Mouse (Mus musculus): ENCODE measurements around the gene Mrpl53.

The Mrpl53 gene

GRCm38 (mm10) chr6:83092416-83093127 lies 16.3 kb upstream of the Mrpl53 start:
- in situ Hi-C loops (cut with MboI, MseI), result no loop called here

DNA sequence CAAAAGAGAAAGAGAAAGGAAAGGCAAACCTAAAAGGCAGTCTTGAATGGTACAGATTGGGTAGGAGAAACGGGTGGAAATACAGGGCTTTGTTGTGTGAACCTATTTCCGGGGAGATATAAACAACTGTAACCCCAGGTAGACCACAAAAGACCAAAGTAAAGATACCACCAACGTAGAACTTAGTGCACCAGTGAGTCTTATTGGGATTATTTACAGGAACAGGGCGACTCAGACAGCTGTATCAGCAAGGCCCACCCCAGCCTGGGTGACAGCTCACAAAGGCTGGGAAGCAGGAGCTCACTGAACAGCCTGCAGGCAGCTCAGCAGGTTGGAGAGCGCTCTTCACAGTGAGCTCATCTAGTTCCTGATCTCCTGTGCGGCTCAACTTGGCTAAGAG lies 12.9 kb upstream of the Mrpl53 start:
- in situ Hi-C loops (cut with MboI, MseI), result no loop called here

DNA sequence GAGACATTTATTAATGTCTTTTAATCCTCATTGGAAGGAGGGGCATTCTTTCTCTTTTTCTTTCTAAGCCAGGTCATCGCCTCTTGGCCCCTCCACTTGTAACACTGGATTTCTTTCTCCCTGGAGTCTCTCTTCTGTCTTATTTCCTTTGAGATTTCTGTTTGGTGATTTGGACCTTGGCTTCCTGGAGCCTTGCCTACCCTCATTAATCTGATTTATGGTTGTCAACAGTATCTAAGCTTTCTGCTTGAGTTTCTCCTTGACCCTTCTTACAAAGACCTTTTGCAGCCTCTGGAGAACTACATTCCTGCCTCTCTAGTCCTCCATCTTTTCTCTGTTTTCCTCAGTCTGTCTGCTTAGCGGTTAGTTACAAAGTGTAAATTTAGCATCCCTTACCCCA lies 10.4 kb upstream of the Mrpl53 start:
- in situ Hi-C loops (cut with MboI, MseI), result no loop called here

DNA sequence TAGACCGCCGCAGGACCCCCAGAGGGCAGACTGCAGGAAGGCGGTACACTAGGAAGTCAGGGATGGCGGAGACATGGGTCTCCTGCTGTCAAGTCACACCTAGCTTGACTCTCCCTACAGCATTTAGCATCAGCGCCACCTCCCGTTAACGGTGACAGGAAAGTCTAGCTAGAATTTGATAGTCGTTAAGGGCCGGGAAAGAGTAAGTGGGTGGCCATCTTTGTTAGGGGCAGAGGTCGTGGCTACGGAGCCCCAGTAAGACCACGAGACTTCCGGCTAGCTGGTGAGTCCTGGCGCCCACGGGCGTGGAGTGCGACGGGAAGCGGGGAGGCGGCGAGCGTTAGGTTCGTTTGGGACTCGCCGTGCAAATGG lies 7.5 kb upstream of the Mrpl53 start, which contains the start of the genes Ccdc142 and Gm42688:
TSS of gene Ccdc142 (plus strand) at position 286 of the 372 bp plus-strand sequence.
TSS of gene Gm42688 (plus strand) at position 302 of the 372 bp plus-strand sequence.
- in situ Hi-C loops (cut with MboI, MseI), result loop anchor here (5.0 kb wide), 3 partner anchors 104 to 176 kb away; no protein-coding TSS in a partner anchor

GRCm38 (mm10) chr6:83101688-83102556 lies 6.9 kb upstream of the Mrpl53 start:
- in situ Hi-C loops (cut with MboI, MseI), result loop anchor here (5.0 kb wide), 3 partner anchors 105 to 175 kb away; no protein-coding TSS in a partner anchor

- in situ Hi-C loops (cut with MboI, MseI), result loop anchor here (5.0 kb wide), 3 partner anchors 106 to 174 kb away; no protein-coding TSS in a partner anchor
These were observed 5.7 kb upstream of the Mrpl53 start for GRCm38 (mm10) chr6:83103130-83103650.

GRCm38 (mm10) chr6:83104158-83104557 lies 4.7 kb upstream of the Mrpl53 start:
- in situ Hi-C loops (cut with MboI, MseI), result loop anchor here (5.0 kb wide), 3 partner anchors 107 to 173 kb away; no protein-coding TSS in a partner anchor

DNA sequence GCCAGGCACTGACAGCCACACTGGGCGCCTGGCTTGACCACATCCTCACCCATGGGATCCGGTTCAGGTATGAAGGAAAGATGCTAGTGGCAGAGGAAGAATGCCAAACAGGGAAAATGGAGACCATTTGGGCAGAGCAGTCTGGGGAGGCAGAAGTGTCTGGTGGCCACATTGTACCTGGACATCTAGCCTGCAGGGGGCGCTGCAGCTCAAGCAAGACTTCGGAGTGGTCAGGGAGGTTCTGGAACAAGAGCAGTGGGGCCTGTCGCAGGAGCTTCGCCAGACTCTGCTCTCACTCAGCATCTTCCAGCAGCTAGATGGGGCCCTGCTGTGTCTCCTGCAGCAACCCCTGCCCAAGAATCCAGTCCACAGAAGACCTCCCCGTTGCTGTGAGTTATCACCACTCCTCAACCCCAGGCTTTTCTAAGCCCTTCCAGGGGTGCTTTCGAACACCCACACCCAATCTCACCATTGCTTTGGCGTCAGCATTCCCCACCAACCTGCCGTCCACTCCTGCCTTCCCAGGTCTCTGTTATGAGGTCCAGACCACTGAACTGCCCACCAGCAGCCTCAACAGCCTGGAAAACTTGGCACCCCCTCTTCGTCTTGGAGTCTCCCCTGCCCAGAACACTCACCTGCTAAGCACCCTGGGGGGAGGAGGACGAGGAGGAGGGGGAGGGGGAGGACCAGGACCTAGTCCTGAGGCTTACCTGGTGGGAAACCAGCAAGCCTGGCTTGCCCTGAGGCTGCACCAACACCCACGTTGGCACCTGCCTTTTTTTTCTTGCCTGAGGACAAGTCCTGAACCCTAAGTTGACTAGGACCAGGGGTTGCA lies 1.1 kb upstream of the Mrpl53 start:
- in situ Hi-C loops (cut with MboI, MseI), result no loop called here

DNA sequence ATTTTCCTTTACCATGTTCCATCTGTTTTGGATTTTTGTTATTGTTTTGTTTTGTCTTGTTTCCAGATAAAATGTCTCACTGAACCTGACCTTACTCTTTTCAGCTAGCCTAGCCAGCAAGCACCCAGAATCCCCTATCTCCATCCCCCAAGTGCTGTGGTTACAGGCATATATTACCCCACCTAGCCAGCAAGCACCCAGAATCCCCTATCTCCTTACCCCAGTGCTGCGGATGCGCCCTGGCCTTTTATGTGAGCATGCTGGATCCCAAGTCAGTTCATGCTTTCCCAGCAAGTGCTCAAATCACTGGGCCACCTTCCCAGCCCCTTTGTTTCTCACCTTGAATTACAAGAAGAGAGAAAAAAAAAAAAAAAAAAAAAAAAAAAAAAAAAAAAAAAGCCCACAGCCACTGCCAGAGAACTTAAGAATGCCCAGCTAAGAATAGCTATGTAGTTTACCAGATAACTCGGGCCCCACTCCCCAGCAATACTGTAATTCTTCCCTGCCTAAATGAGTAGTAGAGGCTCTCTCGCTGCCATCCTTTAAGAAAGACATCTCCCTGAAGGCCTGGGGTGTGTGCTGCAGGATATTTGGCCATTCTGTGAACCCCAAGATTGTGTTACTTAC lies 2.8 kb downstream of the Mrpl53 start:
- in situ Hi-C loops (cut with MboI, MseI), result loop anchor here in 1 of 2 experiments (10.0 kb wide), 1 partner anchor 883 kb away; no protein-coding TSS in a partner anchor

DNA sequence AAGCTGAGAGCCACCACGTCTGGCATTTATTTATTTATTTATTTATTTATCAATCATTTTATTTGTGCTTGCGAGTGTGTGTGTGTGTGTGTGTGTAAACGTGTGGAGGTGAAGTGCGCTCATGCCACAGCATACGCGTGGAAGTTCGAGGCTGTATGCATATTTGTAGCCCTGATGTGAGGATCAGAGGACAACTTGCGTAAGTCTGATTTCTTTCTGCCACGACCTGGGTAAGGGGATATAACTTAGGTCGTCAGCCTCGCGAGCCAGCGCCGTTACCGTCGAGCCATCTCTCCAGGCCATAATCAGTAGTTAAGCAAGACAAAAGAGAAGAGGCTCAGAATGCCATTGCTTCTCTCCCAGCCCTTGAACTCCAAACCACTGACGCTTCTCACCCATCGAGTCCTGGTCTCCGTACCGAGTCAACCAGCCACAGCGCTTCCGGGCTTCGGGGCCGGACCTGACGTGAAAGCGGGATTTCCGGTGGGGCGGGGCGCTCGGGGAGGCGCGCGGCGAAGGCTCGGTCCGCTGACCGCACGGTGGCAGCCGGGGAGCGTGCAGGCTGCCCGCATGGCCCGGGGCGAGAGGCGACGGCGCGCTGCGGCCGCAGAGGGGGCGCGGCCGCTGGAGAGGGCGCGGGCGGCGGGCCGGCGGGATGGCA lies 6.3 kb downstream of the Mrpl53 start, which contains the start of gene Mogs:
TSS of gene Mogs (plus strand) at position 486 of the 661 bp plus-strand sequence.
- in situ Hi-C loops (cut with MboI, MseI), result loop anchor here in 1 of 2 experiments (5.0 to 10.0 kb wide), 2 partner anchors 43 to 880 kb away; partner anchors contain the start of gene Tlx2

DNA sequence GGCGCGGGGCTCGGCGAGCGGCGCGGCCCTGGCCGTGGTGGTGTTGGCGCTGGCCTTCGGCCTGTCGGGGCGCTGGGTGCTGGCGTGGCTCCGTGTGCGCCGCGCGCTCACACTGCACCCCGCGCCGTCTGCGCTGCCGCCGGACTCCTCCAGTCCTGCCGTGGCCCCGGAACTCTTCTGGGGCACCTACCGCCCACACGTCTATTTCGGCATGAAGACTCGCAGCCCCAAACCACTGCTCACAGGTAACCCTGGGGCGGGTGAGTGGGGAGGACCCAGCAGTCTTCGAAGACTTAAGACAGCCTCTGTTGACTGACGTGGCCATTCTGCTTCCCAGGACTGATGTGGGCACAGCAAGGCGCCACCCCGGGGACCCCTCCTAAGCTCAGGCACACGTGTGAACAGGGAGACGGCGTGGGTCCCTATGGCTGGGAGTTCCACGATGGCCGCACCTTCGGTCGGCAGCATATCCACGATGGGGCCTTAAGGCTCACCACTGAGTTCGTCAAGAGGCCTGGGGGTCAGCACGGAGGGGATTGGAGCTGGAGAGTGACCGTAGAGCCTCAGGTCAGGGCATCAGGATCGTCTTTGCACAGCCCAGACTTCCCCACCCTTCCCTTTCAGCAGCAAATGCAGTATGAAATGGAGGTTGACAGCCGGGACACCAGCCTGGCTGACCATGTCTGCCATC lies 7.0 kb downstream of the Mrpl53 start:
- in situ Hi-C loops (cut with MboI, MseI), result loop anchor here in 1 of 2 experiments (5.0 to 10.0 kb wide), 2 partner anchors 44 to 879 kb away; partner anchors contain the start of gene Tlx2

GRCm38 (mm10) chr6:83116373-83117164 lies 7.7 kb downstream of the Mrpl53 start:
- in situ Hi-C loops (cut with MboI, MseI), result loop anchor here in 1 of 2 experiments (5.0 to 10.0 kb wide), 2 partner anchors 44 to 878 kb away; partner anchors contain the start of gene Tlx2

DNA sequence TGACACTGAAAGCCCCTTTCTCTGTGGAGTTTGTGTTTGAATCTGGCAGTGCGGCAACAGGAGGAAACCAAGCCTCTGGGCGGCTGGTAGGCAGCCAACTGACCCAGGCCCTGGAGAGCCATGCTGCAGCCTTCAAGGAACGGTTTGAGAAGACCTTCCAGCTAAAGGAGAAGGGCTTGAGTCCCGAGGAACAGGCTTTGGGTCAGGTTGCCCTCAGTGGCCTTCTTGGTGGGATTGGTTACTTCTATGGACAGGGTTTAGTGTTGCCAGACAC lies 8.3 kb downstream of the Mrpl53 start:
- in situ Hi-C loops (cut with MboI, MseI), result loop anchor here in 1 of 2 experiments (5.0 to 10.0 kb wide), 2 partner anchors 45 to 878 kb away; partner anchors contain the start of gene Tlx2

GRCm38 (mm10) chr6:83117616-83118015 lies 8.8 kb downstream of the Mrpl53 start:
- in situ Hi-C loops (cut with MboI, MseI), result loop anchor here in 1 of 2 experiments (5.0 to 10.0 kb wide), 2 partner anchors 45 to 877 kb away; partner anchors contain the start of gene Tlx2

DNA sequence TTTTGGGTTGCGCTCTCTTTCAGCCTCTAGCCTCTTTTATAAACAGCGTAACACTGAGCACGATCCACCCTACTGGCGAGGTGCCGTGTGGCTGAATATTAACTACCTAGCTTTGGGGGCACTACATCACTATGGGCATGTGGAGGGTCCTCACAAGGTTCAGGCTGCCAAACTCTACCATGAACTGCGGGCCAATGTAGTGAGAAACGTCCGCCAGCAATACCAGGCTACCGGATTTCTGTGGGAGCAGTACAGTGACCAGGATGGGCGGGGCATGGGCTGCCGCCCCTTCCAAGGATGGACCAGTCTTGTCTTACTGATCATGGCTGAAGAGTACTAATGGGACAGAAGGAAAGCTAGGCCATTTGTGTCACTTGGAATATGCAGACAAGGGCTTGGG lies 9.5 kb downstream of the Mrpl53 start:
- in situ Hi-C loops (cut with MboI, MseI), result loop anchor here in 1 of 2 experiments (5.0 to 10.0 kb wide), 2 partner anchors 46 to 876 kb away; partner anchors contain the start of gene Tlx2

DNA sequence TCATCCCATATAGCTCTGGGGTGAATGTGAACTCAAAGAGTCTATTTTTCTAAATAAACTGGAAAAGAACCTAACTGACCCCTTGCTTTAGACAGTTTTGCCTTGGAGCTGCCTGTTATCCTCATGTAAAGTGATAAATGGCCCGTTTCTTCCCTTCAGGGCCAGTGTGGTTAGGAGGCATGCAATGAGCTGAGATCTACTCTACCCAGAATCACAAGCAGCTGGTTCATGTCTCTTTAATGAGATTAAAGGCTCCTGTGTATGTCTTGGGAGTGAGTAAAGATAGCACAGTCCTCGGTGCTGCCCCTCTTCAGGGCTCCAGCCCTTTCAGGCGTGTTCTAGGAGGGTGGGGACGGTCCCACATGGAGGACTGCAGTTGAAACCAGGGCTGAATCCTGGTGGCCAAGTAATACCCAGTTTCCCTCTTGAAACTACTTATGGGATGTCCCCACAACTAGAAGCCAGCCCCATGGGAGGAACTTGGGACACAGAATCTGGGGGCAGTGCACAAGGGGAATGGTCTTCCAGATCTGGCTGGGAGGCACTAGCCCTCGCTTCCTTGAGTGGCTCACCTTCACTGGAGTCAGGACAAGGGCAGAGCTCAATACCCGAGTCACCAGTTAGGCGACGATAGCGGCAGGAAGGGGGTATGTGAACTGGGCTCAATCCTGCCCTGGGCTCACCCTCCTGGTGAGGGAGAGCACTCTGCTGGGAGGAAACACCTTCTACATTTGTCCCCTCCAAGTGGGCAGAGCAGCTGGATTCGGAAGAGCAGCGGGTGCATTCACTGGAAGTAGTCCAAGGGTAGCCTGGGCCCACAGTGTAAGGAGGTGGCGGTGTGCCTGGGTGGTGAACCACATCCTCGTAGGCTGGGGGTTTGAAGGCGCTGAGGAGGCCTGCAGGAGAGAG lies 10.2 kb downstream of the Mrpl53 start:
- in situ Hi-C loops (cut with MboI, MseI), result loop anchor here in 1 of 2 experiments (5.0 to 10.0 kb wide), 2 partner anchors 47 to 876 kb away; partner anchors contain the start of gene Tlx2

DNA sequence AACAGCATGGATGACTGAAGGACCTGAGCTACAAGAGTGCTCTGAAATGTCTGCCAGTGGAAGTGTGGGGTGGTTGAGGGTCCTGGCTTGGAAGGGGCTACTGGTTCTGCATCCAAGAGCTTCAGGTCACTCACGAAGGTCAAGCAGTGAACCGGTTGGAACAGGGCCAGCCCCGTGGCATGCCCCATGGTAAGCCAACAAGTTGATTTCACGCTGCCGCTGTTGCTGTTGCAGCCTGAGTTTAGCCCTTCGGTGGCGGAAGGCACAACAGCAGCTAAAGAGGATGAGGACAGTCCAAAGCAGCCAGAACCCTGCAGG lies 10.9 kb downstream of the Mrpl53 start:
- in situ Hi-C loops (cut with MboI, MseI), result loop anchor here in 1 of 2 experiments (5.0 to 10.0 kb wide), 2 partner anchors 47 to 875 kb away; partner anchors contain the start of gene Tlx2
